Mouse (Mus musculus) intestine, postnatal 0 days (tissue): ENCODE measurements at regions not wholly inside any gene's neighbourhood (a gene's known extent, or its start where the extent isn't known, plus 50 kb on each side); places are given as distances from the start of the nearest gene placed in this dataset.

Source experiments
- ATAC-seq: fragments of 200-750 bp; cut with Nextera tagmentation; 2 replicates; pipeline ENCODE4 v1.8.0; 2017; ENCODE audit warnings: mild to moderate bottlenecking, moderate TSS enrichment, moderate library complexity
- H3K27ac ChIP-seq: fragments of 300-500 bp; sonication (generic); 2 replicates; pipeline ENCODE4 v1.5.1; 2014; ENCODE audit warnings: mild to moderate bottlenecking, low read depth, low read length, moderate library complexity
- H3K27me3 ChIP-seq: fragments of 300-500 bp; sonication (generic); replicated peaks from 2 replicates; pipeline ENCODE4 v1.6.1; 2014; ENCODE audit warnings: low read length, mixed read lengths; ENCODE audit not compliant: control insufficient read depth, insufficient read depth
- H3K36me3 ChIP-seq: fragments of 300-500 bp; sonication (generic); 2 replicates; pipeline ENCODE4 v1.6.1; 2014; ENCODE audit warnings: mild to moderate bottlenecking, moderate library complexity; ENCODE audit not compliant: control insufficient read depth, insufficient read depth
- H3K4me1 ChIP-seq: fragments of 300-500 bp; sonication (generic); replicated peaks from 2 replicates; pipeline ENCODE4 v1.6.1; 2014; ENCODE audit warnings: antibody characterized with exemption, low read length, mixed read lengths; ENCODE audit not compliant: control insufficient read depth, insufficient read depth
- H3K4me2 ChIP-seq: fragments of 300-500 bp; sonication (generic); replicated peaks from 2 replicates; pipeline ENCODE4 v1.6.1; 2014; ENCODE audit warnings: low read depth, mild to moderate bottlenecking, moderate library complexity
- H3K4me3 ChIP-seq: fragments of 300-500 bp; sonication (generic); 2 replicates; pipeline ENCODE4 v1.5.1; 2014; ENCODE audit warnings: low read depth, low read length
- H3K9ac ChIP-seq: fragments of 300-500 bp; sonication (generic); 2 replicates; pipeline ENCODE4 v1.6.1; 2014; ENCODE audit warnings: mild to moderate bottlenecking, low read depth, low read length
- H3K9me3 ChIP-seq: fragments of 300-500 bp; sonication (generic); 2 replicates; pipeline ENCODE4 v1.6.1; 2016; ENCODE audit warnings: mixed run types; ENCODE audit not compliant: control insufficient read depth
- CTCF ChIP-seq: sonication (generic); IDR thresholded peaks from 2 replicates; pipeline ENCODE4 v1.5.1; 2016; ENCODE audit warnings: low read depth, mild to moderate bottlenecking, control low read depth, antibody characterized with exemption, moderate library complexity
- WGBS: fragments of 180-500 bp; shearing (Covaris S2); extraction: QIAGEN DNeasy Blood & Tissue Kit; methylation state at CpG from one replicate; pipeline ENCODE4 v1.1.7; 2014; 5-methylcytosine and 5-hydroxymethylcytosine counted together

DNA sequence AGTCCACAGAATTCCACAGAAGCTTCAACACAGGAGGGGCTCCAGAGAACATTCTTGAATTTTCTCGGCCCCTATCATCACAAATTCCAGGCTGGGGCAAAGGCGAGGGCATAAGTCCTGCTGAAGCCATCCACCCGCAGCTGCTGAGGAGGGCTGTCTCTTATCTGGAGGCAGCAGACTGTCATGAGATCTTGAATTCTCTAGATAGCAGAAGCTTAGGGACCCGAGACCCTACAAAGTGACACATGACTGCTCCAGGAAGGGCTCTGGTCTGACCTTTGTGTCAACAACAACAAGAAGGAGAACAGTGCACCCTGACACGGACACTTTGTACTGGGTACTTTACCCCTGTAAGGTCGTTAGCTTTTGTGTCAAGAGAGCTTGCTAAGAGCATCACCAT is 57.2 kb downstream of the Lao1 start:
- Histone ChIP-seq H3K27ac (no peak overlapping the region), H3K4me2 (no peak overlapping the region), H3K27me3 (no peaks in the 10 kb centered on the region), H3K4me1 (no peaks in the 10 kb centered on the region), H3K36me3 (no peaks in the 10 kb centered on the region), H3K9me3 (no peaks in the 10 kb centered on the region), H3K4me3 (no peak overlapping the region), H3K9ac (no peak overlapping the region)
- WGBS: 27% methylated on average over 6 of the region's 6 CpGs
- no peak for TF ChIP-seq CTCF
- ATAC-seq: no peak

DNA sequence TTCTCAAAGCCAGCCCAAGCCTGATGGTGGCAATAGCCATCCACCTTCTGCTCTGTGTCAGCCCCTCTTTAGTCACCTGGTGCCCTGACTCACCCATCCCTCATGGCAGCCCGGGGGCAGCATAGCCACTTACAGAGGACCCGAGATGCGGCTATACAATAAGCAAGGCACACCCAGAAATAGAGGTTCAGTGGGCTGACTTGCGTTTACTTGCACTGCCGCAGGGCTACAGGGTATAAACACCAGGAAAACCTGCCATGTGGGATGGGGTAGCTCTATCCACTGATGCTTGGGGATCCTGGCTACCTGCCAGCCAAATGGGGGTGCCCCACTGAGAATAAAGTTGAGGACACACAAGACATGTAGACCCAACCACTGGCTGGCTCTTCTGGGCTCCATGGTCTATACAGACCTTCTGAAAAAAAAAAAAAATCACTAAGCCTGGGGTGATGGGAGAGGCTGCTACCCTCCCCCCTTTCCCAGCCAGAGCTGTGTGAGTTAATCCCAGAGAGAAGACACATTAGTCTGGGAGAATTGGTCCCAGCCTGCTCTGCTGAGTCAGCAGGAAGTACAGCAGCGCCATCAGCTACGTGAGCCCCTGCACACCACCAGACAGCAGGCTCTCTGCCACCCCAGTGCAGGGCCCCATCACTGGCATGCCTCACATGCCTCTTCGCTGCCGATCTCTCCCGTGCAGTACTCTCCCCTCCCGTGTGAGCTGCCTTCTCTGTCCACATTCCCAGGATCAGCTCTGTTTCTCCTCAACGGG is 57.8 kb downstream of the Lao1 start:
- ATAC-seq: peak; percentile 20; the same call in 1 of the 2 replicates
- H3K27ac ChIP-seq: no peak overlapping the region
- TF ChIP-seq CTCF: no peak
- H3K4me3 ChIP-seq: no peak overlapping the region
- H3K9ac ChIP-seq: no peak overlapping the region
- 28% methylated on average over 12 of the region's 12 CpGs for WGBS
- H3K36me3 ChIP-seq: no peaks in the 10 kb centered on the region
- H3K9me3 ChIP-seq: no peaks in the 10 kb centered on the region
- no peaks in the 10 kb centered on the region for H3K4me1 ChIP-seq
- no peaks in the 10 kb centered on the region for H3K27me3 ChIP-seq
- H3K4me2 ChIP-seq: no peak overlapping the region

DNA sequence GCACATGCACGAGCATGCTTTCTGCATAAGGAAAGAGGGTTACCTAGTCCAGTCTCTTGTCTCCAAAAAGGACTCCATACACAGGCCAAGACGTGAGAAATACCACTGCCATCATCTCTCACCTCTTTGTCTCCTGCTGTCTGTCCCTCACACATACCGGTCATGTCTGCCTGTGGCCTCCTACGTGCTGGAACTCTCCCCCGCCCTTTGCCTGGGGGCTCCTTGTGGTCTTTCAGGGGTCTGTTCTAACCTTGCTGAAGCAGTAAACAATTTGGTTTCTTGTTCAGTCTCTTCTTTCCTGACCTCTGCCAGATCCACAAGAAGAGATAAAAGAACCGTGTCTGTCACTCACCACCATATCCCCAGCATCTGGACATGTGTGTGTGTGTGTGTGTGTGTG is 61.0 kb downstream of the Lao1 start:
- Histone ChIP-seq H3K27me3 (no peaks in the 10 kb centered on the region), H3K9me3 (no peaks in the 10 kb centered on the region), H3K9ac (no peak overlapping the region), H3K4me2 (no peak overlapping the region), H3K36me3 (no peaks in the 10 kb centered on the region), H3K4me3 (no peak overlapping the region), H3K4me1 (no peaks in the 10 kb centered on the region), H3K27ac (no peak overlapping the region)
- no peak for ATAC-seq
- WGBS: 60% methylated on average over 6 of the region's 6 CpGs
- no peak for TF ChIP-seq CTCF

DNA sequence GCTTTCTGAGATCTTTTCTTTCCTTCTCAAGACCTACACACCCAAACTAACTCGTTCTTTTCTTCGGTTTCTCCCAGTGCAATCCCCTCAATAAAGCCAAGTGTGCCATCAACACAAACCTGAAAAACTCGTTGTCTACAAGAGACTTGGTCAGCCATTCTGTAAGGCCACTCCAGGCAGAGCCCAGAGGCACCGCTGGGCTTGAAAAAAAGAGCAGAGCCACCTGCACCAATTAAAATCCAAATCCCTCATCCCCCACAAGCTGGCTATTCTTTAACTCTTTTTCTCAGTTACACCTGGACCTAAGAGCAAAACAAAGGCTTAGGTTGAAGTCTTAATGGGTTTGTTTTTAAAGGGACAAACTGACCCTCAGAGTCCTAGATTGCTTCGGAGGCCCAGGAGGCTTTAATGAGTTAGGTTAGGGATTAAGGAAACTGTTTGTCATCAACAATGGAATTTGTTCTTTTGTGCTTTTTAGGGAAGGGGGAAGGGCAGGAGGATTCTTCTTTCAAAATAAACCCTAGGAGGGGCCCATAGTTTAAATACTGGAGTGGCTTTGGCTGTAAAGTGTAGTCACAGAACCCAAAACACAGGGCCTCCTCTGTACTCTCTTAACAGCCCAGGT is 65.0 kb downstream of the Lao1 start:
- no peak overlapping the region for H3K4me2 ChIP-seq
- 29% methylated on average over 5 of the region's 5 CpGs for WGBS
- no peaks in the 10 kb centered on the region for H3K27me3 ChIP-seq
- H3K36me3 ChIP-seq: no peaks in the 10 kb centered on the region
- ATAC-seq: no peak
- no peaks in the 10 kb centered on the region for H3K9me3 ChIP-seq
- TF ChIP-seq CTCF: no peak
- no peaks in the 10 kb centered on the region for H3K4me1 ChIP-seq
- no peak overlapping the region for H3K9ac ChIP-seq
- no peak overlapping the region for H3K27ac ChIP-seq
- no peak overlapping the region for H3K4me3 ChIP-seq

DNA sequence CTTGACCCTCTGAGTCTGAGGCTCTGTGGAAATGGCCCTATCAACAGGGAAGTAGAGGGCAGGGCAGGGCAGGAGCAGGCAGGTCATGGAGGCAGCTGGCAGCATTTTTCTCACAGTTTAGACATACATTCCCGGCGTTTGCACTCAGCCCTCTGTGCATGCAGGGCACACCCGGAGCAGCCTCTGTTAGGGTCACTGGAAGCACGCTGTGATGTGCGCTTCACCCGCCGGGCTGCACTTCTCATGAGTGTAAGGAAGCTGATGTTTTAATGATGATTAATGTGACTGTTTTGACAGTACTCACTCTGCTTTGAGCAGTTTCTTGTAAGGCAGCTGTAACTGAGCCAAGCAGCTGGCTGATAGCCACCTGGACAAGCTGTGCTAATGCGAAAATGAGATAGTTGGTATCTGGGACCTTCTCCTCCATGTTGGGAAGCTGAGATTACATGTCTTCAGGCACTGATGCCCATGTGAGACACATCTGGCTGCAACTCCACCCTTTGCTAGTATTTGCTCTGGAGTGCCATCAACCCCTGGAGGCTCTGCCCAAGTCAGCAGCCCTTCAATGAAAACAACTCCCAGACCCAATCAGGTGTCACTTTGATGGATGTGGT is 66.9 kb downstream of the Lao1 start:
- 24% methylated on average over 8 of the region's 8 CpGs for WGBS
- ATAC-seq: no peak

DNA sequence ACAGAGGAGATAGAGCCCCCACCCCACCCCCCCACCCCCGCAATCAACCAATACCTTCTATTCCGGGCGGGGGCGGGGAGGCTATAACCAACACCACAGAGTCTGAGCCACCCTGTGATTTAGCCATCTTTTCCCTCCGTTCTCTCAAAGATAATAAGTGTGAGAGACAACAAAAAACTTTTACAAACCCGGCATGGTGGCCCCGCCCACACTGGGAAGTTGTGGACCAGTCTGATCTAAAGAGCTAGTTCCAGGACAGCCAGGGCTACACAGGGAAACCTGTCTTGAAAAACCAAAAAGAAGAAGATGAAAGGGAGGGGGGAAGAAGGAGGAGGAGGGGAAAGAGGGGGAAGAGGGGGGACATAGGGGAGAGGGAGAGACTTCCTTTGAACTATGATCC is 67.7 kb downstream of the Lao1 start:
- TF ChIP-seq CTCF: no peak
- H3K36me3 ChIP-seq: no peaks in the 10 kb centered on the region
- H3K4me3 ChIP-seq: no peak overlapping the region
- H3K9ac ChIP-seq: no peak overlapping the region
- no peaks in the 10 kb centered on the region for H3K4me1 ChIP-seq
- WGBS: 63% methylated on average over 7 of the region's 7 CpGs
- H3K27ac ChIP-seq: no peak overlapping the region
- no peak overlapping the region for H3K4me2 ChIP-seq
- no peak for ATAC-seq
- no peaks in the 10 kb centered on the region for H3K9me3 ChIP-seq
- H3K27me3 ChIP-seq: no peaks in the 10 kb centered on the region

More for the DNA sequence above, 66.9 kb downstream of the Lao1 start:
- no peak overlapping the region for H3K27ac ChIP-seq
- no peaks in the 10 kb centered on the region for H3K4me1 ChIP-seq
- no peak overlapping the region for H3K4me2 ChIP-seq
- no peak overlapping the region for H3K9ac ChIP-seq
- no peaks in the 10 kb centered on the region for H3K9me3 ChIP-seq
- H3K36me3 ChIP-seq: no peaks in the 10 kb centered on the region
- no peaks in the 10 kb centered on the region for H3K27me3 ChIP-seq
- no peak overlapping the region for H3K4me3 ChIP-seq
- no peak for TF ChIP-seq CTCF
